Mouse (Mus musculus) testis, adult 2 months (tissue): ENCODE results near the gene Got1.

Experiments
- CTCF ChIP-seq: fragments of 200-500 bp; IDR thresholded peaks from 2 replicates; pipeline ENCODE4 v1.5.1; 2012; ENCODE audit warnings: low read depth, mild to moderate bottlenecking, inconsistent platforms, low read length, moderate library complexity; ENCODE audit not compliant: control insufficient read depth, insufficient read depth, insufficient replicate concordance
- POLR2A ChIP-seq: fragments of 200-500 bp; IDR thresholded peaks from 2 replicates; pipeline ENCODE4 v1.6.1; 2012; ENCODE audit warnings: low read depth, mild to moderate bottlenecking, inconsistent platforms, low read length, moderate library complexity; ENCODE audit not compliant: control insufficient read depth

- TF ChIP-seq POLR2A, result no peak
- TF ChIP-seq CTCF, result no peak
Measured at GRCm38 (mm10) chr19:43519226-43519625, 5.2 kb downstream of the Got1 start.
